19 mouse cellular contexts compared by ENCODE assay signal in the genomic region with DNA sequence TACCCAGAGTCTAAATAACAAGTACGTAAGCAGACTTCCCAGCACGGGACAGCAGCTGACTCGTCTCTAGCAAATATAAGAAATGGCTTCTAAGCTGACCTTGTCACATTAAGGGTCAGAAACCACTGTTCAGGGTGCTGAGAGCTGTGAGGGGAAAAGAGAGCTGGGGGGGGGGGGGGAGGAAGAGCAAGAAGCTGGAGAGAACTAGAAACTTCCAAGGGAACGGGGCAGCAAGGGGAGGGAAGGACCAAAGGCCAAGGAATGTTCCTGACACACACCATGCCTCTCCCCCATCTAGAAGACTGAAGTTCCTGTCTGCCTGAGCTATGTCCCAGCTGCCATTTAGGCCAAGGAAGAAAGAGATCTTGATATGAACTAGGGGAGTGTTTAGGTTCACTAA. TPM values are rescaled to one million over a fixed set of nuclear protein-coding genes. Genes with fewer than 3 reads are reported as not detected.
A peak's percentile ranks its signal among the peaks of the same experiment; 100 is the strongest.
DNase-seq lines count a peak whose midpoint lies in the region; ATAC-seq lines count a peak whose summit lies in the region.
"Had no signal": no experiment of that assay in that cellular context is flagged by ENCODE, and none has a peak within 500 bp of the region (broad histone marks: within the 10 kb centered on the region; RNA-seq: fewer than 3 reads in every experiment).

No protein-coding gene starts in this region.

- no peak overlapping the region for H3K27ac ChIP-seq in kidney, embryonic 14.5 days (ENCODE audit: low read depth, low read length)
- H3K27ac ChIP-seq: embryonic facial prominence, embryonic 13.5 days; heart, adult 2 months; heart, embryonic 15.5 days; hindbrain, embryonic 10.5 days; hindbrain, embryonic 14.5 days had no signal

- no peaks in the 10 kb centered on the region for H3K9me3 ChIP-seq in kidney, embryonic 14.5 days (ENCODE audit: control insufficient read depth, low read length)
- H3K9me3 ChIP-seq: embryonic facial prominence, embryonic 13.5 days; heart, embryonic 15.5 days; hindbrain, embryonic 10.5 days had no signal

- H3K9ac ChIP-seq in kidney, embryonic 14.5 days (ENCODE audit: low read depth, low read length) = no peak overlapping the region
- H3K9ac ChIP-seq: embryonic facial prominence, embryonic 13.5 days; heart, embryonic 15.5 days; hindbrain, embryonic 14.5 days had no signal

- DNase-seq in kidney, adult 11 months = peak; percentile 15
- DNase-seq in kidney, postnatal 4 days = no peak
- DNase-seq in kidney, postnatal 10 days = peak; percentile 36
- DNase-seq in kidney, postnatal 14 days = peak; percentile 49
- peak; percentile 45 for DNase-seq in yolk sac, embryonic 10.5 days (ENCODE audit: low spot score)
- DNase-seq: adrenal gland, adult 2 months; adrenal gland, postnatal 25 days; cerebellum, adult 18-20 months; cerebellum, adult 9-11 months; cerebellum, postnatal 36 days; heart, adult 2 months; heart, postnatal 14 days had no signal

- no peaks in the 10 kb centered on the region for H3K27me3 ChIP-seq in kidney, embryonic 14.5 days (ENCODE audit: control insufficient read depth, insufficient read depth, low read length)
- H3K27me3 ChIP-seq: embryonic facial prominence, embryonic 13.5 days; heart, embryonic 15.5 days had no signal

- 38% methylated on average over 4 of the region's 4 CpGs for WGBS in kidney, embryonic 14.5 days

- H3K4me1 ChIP-seq in kidney, embryonic 14.5 days (ENCODE audit: control insufficient read depth, insufficient read depth, low read length) = peaks cover 10% of the 10 kb centered on the region; the same call in 1 of the 2 replicates

- no peaks in the 10 kb centered on the region for H3K36me3 ChIP-seq in kidney, embryonic 14.5 days (ENCODE audit: control insufficient read depth, insufficient read depth, low read length)
- H3K36me3 ChIP-seq: embryonic facial prominence, embryonic 13.5 days; heart, embryonic 15.5 days; hindbrain, embryonic 10.5 days had no signal

- H3K4me3 ChIP-seq in kidney, embryonic 14.5 days (ENCODE audit: low read length) = no peak overlapping the region
- H3K4me3 ChIP-seq: embryonic facial prominence, embryonic 13.5 days; heart, adult 2 months; heart, embryonic 15.5 days; hindbrain, embryonic 10.5 days had no signal

- ATAC-seq in kidney, embryonic 14.5 days (ENCODE audit: low FRiP score, low TSS enrichment) = no peak
- ATAC-seq: forebrain, embryonic 14.5 days had no signal

- H3K4me2 ChIP-seq in kidney, embryonic 14.5 days (replicated peaks; ENCODE audit: low read depth, low read length) = no peak overlapping the region
- H3K4me2 ChIP-seq: embryonic facial prominence, embryonic 13.5 days; heart, embryonic 11.5 days; heart, embryonic 15.5 days; hindbrain, embryonic 14.5 days had no signal

RNA-seq across cellular contexts. Expression of gene Oit3, which starts 15.2 kb away (rescaled TPM):
- polyA plus RNA-seq in kidney, embryonic 14.5 days (2014; fragmentation: Nextera tagmentation; extraction: Ambion mirVana) = 1.9 and 2.3 TPM in 2 replicates
- polyA plus RNA-seq: forebrain, embryonic 14.5 days had no signal

RNA-seq across cellular contexts. Expression of gene Pla2g12b, which starts 22.9 kb away (rescaled TPM):
- polyA plus RNA-seq in kidney, embryonic 14.5 days (2014; fragmentation: Nextera tagmentation; extraction: Ambion mirVana) = 0.19 and 0.85 TPM in 2 replicates
- polyA plus RNA-seq: adrenal gland, adult 2 months; embryonic facial prominence, embryonic 13.5 days; forebrain, embryonic 14.5 days; hindbrain, embryonic 10.5 days; hindbrain, embryonic 14.5 days had no signal

RNA-seq across cellular contexts. Expression of gene Gm10273, which starts 30.9 kb away (rescaled TPM):
- polyA plus RNA-seq in kidney, embryonic 14.5 days (2014; fragmentation: Nextera tagmentation; extraction: Ambion mirVana) = 2.8 and 3.4 TPM in 2 replicates
- polyA plus RNA-seq: forebrain, embryonic 14.5 days had no signal

Comparison
In these comparisons a context has a peak if more than half of its experiments do, and no peak if none do; other contexts are left out.
1. DNase-seq: peak in kidney, adult 11 months (single experiment), kidney, postnatal 10 days (single experiment), kidney, postnatal 14 days (single experiment) and yolk sac, embryonic 10.5 days (single experiment); none in kidney, postnatal 4 days (0 of 2).